In the genomic region with DNA sequence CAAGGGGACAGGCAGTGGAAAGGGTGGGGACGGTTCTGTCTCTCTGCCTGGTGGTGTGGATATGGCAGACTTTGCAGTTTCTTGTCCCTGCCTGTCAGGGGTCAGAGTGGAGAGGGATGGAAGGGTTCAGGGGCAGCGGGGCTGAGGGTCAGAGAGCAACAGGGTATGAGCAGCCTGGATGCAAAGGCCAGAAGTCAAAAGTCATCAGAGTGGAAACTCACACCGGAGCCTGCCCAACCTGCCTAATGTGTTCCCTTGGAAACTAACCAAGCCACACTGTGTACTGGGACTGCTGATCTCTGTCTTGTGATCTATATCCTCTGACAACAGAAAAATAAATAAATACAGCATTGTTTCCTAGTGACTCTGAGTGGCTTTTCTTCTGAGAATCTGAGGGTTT, we compare ENCODE assay signal across 16 mouse cellular contexts. TPM values are rescaled to one million over a fixed set of nuclear protein-coding genes. Genes with fewer than 3 reads are reported as not detected.
"Had no signal": no experiment of that assay in that cellular context is flagged by ENCODE, and none has a peak within 500 bp of the region (broad histone marks: within the 10 kb centered on the region; RNA-seq: fewer than 3 reads in every experiment).

No protein-coding gene starts in this region.

- H3K27me3 ChIP-seq: hindbrain, embryonic 15.5 days; lung, embryonic 15.5 days; midbrain, embryonic 12.5 days; neural tube, embryonic 13.5 days; stomach, embryonic 15.5 days had no signal

- H3K9me3 ChIP-seq: hindbrain, embryonic 15.5 days; limb, embryonic 10.5 days; liver, embryonic 12.5 days; lung, embryonic 15.5 days; midbrain, embryonic 12.5 days; neural tube, embryonic 13.5 days; stomach, embryonic 15.5 days had no signal

- H3K4me1 ChIP-seq: hindbrain, embryonic 15.5 days; limb, embryonic 10.5 days; liver, embryonic 12.5 days; lung, embryonic 15.5 days; midbrain, embryonic 12.5 days; neural tube, embryonic 13.5 days; stomach, embryonic 15.5 days had no signal

- H3K9ac ChIP-seq: hindbrain, embryonic 15.5 days; liver, embryonic 12.5 days; lung, embryonic 15.5 days; midbrain, embryonic 12.5 days; neural tube, embryonic 13.5 days; stomach, embryonic 15.5 days had no signal

- H3K4me3 ChIP-seq: hindbrain, embryonic 15.5 days; left cerebral cortex, adult 2 months; limb, embryonic 10.5 days; liver, embryonic 12.5 days; lung, embryonic 15.5 days; midbrain, embryonic 12.5 days; neural tube, embryonic 13.5 days; stomach, embryonic 15.5 days had no signal

- H3K27ac ChIP-seq: hindbrain, embryonic 15.5 days; left cerebral cortex, adult 2 months; limb, embryonic 10.5 days; liver, embryonic 12.5 days; lung, embryonic 15.5 days; midbrain, embryonic 12.5 days; neural tube, embryonic 13.5 days; stomach, embryonic 15.5 days had no signal

- H3K36me3 ChIP-seq: liver, embryonic 12.5 days; lung, embryonic 15.5 days; stomach, embryonic 15.5 days had no signal

- DNase-seq: lung, postnatal 14 days; retina, postnatal 1 day; right cerebral cortex, postnatal 4 days; thymus, postnatal 4 days had no signal

- H3K4me2 ChIP-seq: hindbrain, embryonic 15.5 days; liver, embryonic 12.5 days; lung, embryonic 15.5 days; midbrain, embryonic 12.5 days; neural tube, embryonic 13.5 days; stomach, embryonic 15.5 days had no signal

- ATAC-seq: intestine, embryonic 16.5 days; liver, embryonic 12.5 days; midbrain, embryonic 16.5 days had no signal

RNA-seq across cellular contexts. Expression of a gene that starts 3.7 kb away (rescaled TPM):
- total RNA-seq: megakaryocyte-erythroid progenitor cell, adult 5-6 weeks had no signal

RNA-seq across cellular contexts. Expression of a gene that starts 30.6 kb away (rescaled TPM):
- total RNA-seq: megakaryocyte-erythroid progenitor cell, adult 5-6 weeks had no signal
- polyA plus RNA-seq: liver, embryonic 12.5 days; liver, embryonic 16.5 days had no signal
